Mouse (Mus musculus): Measurements from ENCODE around the gene 4921517D22Rik.

4921517D22Rik gene

DNA sequence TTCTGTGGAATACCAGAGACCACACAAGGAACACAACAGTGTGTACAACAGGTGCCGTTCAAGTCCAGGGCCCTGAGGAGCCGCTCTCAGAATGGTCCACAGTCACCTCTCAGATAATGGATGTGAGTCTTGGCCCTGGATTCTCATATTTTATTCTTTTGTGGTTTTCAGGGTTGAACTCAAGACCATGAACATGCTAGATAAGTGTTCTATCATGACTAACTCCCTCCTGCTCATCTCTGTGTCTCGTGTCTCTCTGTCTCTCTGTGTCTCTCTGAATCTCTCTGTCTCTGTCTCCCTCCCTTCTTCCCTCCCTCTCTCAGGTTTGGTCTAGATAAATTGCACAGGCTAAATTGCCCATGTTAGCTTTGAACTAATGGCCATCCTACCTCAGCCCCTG lies 4.1 kb downstream of the 4921517D22Rik start:
- no peak for DNase-seq

GRCm38 (mm10) chr13:59689313-59689712 lies 4.6 kb downstream of the 4921517D22Rik start:
- DNase-seq: no peak

DNA sequence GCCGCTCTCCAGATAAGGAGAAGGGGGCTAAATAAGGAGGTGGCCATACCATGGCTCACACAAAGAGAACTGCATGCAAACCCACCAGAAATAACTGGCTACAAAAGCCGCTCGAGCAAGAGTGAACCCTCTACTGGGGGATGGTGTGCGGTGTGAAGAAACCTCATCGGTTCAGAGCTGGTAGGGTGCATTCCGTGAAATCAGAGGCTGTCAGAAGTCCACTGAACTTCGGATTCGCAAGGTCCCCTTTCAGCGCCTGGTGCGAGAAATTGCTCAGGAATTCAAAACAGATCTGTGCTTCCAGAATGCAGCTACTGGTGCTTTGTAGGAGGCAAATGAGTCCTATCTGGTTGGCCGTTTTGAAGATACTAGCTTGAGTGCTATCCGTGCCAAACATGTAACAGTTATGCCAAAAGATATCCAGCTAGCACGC lies 5.6 kb downstream of the 4921517D22Rik start:
- peak; percentile 62 to 68 for DNase-seq

DNA sequence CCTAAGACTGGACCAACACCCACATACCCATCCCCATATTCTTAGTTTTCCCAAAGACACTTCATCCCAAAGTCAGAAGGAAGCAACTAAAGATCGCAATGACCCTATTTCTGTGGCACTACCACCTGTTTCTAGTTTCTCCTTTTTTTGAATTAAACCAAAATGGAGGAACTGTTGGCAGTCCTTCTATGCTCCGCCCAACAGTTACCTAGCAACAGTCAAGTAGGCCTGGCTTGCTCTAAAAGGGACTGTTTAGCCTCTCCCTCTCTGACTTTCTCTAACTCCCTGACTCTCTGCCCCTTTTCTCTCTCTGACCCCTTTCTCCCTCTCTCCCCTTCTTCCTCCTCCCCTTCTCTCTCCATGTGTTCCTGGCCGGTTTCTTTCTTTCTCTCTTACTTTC lies 8.7 kb downstream of the 4921517D22Rik start:
- no peak for DNase-seq

DNA sequence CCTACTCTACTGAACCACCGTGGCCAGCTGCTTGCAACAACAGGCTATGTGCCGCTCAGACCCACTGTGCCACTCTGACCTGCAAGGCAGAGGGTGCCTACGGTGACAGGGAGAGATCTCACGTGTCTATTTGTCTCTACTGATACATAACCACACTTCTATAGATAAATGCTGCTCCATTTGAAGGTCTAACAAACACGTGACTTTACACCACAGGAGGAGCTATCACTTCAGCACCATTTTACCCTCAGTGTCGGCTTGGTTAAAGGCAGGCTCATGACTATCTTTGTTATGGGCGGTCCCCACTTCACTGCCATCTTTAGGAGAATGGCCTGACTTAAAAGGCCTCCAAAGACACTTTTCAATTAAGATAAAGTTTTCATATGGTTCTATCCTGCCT lies 11.3 kb downstream of the 4921517D22Rik start:
- no peak for DNase-seq

GRCm38 (mm10) chr13:59679908-59680307 lies 14.0 kb downstream of the 4921517D22Rik start:
- DNase-seq: no peak

- no peak for DNase-seq
Observed at GRCm38 (mm10) chr13:59679306-59679705, 14.6 kb downstream of the 4921517D22Rik start.

- peak in 1 of 2 experiments; percentile 35 for DNase-seq
Observed at GRCm38 (mm10) chr13:59676316-59677229, 17.3 kb downstream of the 4921517D22Rik start.

DNA sequence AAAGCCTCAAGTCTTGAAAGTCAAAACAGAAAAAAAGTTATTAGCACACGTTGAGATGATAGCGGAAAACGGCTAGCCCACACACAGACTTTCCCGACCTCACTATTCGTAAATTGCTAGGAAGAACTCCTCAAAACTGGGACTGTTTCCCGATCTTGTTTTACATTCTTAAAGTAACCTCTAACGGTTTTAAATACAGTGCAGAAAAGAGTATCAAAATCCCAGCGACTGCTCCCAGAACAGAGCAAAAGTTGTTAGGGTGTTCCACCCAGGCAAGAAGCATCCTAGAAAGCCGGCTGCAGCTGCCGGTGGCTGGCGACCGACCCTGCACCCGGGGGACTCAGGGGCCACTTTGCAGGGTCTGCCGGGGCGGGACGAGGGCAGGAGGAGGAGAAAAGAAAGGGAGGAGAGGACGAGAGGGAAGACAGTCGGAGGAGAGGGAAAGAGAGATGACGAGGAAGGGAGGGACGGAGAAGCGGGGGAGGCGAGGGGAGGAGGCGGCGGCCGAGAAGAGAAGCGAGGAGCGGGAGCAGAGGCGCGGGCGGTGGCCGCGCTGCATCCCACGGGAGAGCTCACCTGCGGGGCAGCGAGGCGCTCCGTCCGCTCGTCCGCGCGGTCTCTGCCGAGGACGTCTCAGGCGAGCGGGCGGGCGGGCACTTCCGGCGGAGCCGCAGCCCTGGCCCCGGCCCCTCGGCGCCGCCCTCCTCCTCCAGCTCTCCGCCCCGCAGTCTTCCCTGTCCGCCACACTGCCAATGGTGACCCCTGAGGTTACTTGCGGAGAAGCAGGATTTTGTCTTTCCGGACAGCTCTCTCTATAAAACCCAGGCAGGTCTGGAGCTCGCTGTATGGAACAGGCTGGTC lies 18.5 kb downstream of the 4921517D22Rik start, which contains the start of gene Golm1:
TSS of gene Golm1 (minus strand) at position 661 of the 861 bp plus-strand sequence.
- DNase-seq: peak; percentile 79 to 81

- peak; percentile 60 to 65 for DNase-seq
Observed at GRCm38 (mm10) chr13:59674761-59675150, 19.2 kb downstream of the 4921517D22Rik start.

DNA sequence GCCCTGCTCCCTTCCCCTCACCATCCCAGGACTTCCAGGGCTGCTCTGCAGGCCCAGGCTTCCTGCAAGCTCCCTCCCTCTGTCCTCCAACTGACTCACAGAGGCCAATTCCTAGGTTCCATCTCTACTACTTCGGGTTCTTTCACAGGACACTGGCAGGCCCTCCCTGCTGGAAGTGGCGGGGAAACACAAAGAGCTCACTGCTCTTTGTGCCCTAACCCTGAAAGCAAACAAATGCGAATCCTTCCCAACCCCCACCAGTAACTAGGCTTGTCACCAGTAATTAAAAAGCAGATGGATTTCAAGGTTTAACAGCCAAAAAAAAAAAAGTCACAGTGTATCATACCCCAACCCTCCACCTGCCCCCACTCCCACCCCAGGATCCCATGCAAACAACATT lies 19.7 kb downstream of the 4921517D22Rik start:
- DNase-seq: no peak

GRCm38 (mm10) chr13:59673597-59673996 lies 20.3 kb downstream of the 4921517D22Rik start:
- DNase-seq: no peak

DNA sequence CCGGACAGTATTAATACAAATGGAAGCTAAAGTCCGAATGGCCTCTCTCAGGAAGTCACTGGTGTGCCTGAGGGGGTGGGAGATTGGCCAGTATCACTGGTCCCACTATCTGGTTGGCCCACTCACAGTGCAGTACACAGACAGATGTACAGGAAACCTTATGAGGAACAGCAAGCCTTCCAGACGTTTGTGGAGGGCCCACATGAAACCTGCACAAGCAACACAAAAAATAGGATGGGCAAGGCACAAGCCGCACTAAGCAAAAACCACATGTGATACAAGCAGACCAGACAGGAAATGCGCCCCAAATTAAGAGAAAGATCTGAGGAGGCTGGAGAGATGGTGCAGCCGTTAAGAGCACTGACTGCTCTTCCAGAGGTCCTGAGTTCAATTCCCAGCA lies 21.7 kb downstream of the 4921517D22Rik start:
- no peak for DNase-seq

GRCm38 (mm10) chr13:59671521-59671920 lies 22.4 kb downstream of the 4921517D22Rik start:
- DNase-seq: no peak

- DNase-seq: no peak
Observed at GRCm38 (mm10) chr13:59669946-59670345, 24.0 kb downstream of the 4921517D22Rik start.

GRCm38 (mm10) chr13:59668501-59669093 lies 25.3 kb downstream of the 4921517D22Rik start:
- peak in 1 of 2 experiments; percentile 26 for DNase-seq

GRCm38 (mm10) chr13:59667763-59668162 lies 26.1 kb downstream of the 4921517D22Rik start:
- no peak for DNase-seq

- DNase-seq: no peak
Observed at GRCm38 (mm10) chr13:59663939-59664712, 29.8 kb downstream of the 4921517D22Rik start.

DNA sequence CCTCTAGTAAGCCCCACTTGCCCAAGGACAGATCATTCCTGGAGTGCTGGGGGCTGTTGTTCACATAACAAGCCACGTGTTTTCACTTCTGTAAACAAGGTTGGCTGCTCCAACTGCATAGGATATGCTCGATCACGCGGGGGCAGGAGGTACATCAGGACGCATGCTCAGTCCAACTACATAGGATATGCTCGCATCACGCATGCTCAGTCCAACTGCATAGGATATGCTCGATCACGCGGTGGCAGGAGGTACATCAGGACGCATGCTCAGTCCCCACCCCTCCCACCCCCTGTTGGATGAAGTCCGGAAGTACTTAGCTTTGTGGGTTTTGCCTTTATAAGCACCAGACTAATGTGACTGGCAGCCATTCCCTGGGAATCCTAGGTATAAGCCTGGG lies 31.9 kb downstream of the 4921517D22Rik start:
- no peak for DNase-seq

DNA sequence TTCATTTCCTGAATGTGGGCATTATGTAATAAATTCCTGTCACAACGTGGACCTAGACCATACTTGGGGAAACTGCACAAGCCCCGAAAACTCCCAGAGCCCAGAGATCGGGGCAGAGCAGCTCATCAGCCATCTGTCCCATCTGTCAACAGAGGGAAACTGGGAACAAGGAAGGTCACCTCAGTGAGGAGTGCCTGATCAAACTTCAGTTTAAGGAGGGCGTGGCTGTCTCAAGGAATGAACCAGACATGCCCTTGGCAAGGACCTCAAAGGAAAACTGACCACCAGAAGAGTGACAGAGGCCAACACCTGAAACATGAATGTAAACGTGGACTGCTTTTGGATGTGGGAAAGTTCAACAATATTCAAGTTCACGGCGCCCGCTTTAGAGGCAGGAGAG lies 32.5 kb downstream of the 4921517D22Rik start:
- no peak for DNase-seq

DNA sequence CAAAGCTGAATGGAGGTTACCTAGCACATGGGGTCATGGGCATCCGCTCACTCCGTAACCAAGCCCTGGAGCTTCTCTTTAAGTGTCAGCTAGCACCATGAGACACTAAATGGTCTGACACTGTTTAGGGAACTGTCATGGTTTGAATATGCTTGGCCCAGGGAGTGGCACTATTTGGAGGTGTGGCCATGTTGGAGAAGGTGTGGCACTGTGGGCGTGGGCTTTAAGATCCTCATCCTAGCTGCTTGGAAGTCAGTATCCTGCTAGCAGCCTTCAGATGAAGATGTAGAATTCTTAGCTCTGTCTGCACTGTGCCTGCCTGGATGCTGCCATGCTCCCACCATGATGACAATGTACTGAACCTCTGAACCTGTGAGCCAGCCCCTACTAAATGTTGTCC lies 33.5 kb downstream of the 4921517D22Rik start:
- DNase-seq: no peak

GRCm38 (mm10) chr13:59657781-59658180 lies 36.1 kb downstream of the 4921517D22Rik start:
- no peak for DNase-seq

Measured in cerebellum, postnatal 25 days (tissue).